Mouse (Mus musculus) G1E (cell line): ENCODE results near the gene Krtap28-10.

ENCODE experiments used
- CTCF ChIP-seq: IDR thresholded peaks from 2 replicates; pipeline ENCODE4 v1.5.1; 2012; ENCODE audit warnings: low read depth, low read length, inconsistent platforms, mixed read lengths
- GATA1 ChIP-seq: IDR thresholded peaks from 2 replicates; pipeline ENCODE4 v1.6.1; 2012; ENCODE audit warnings: borderline replicate concordance, low read length, inconsistent platforms, mixed read lengths
- POLR2AphosphoS5 ChIP-seq: IDR thresholded peaks from 2 replicates; pipeline ENCODE4 v1.6.1; 2012; ENCODE audit warnings: low read depth, low read length, inconsistent platforms; ENCODE audit not compliant: insufficient replicate concordance
- TAL1 ChIP-seq: conservative IDR thresholded peaks from 2 replicates; pipeline ENCODE4 v1.6.1; 2012; ENCODE audit warnings: low read depth, low read length, inconsistent platforms, mixed read lengths

GRCm38 (mm10) chr1:83060643-83061042 is 18.4 kb upstream of the Krtap28-10 start, which contains the start of gene Krtap28-13:
- TF ChIP-seq CTCF (no peak), POLR2AphosphoS5 (no peak), TAL1 (no peak), GATA1 (no peak)
